Mouse (Mus musculus) forebrain, embryonic 11.5 days (tissue): ENCODE measurements around the gene Ndufa3. TPM values are rescaled to one million over a fixed set of nuclear protein-coding genes. Genes with fewer than 3 reads are reported as not detected.
"Not testable (repeated sequence)": the region's sequence is repeated elsewhere in the genome, so short reads cannot be mapped to it uniquely, and the experiment has no call there.

Experiments
- ATAC-seq: fragments of 200-750 bp; cut with Nextera tagmentation; replicated peaks from 2 replicates; pipeline ENCODE4 v1.8.0; 2017; ENCODE audit warnings: moderate TSS enrichment; ENCODE audit not compliant: low FRiP score
- DNase-seq: peaks from one replicate; pipeline ENCODE4 v3.0.0-alpha.2; 2017; ENCODE audit warnings: low spot score
- H3K27ac ChIP-seq: fragments of 300-500 bp; sonication (generic); 2 replicates; pipeline ENCODE4 v1.5.1; 2014; ENCODE audit warnings: low read depth, low read length
- H3K27me3 ChIP-seq: fragments of 300-500 bp; sonication (generic); 2 replicates; pipeline ENCODE4 v1.6.1; 2014; ENCODE audit warnings: mild to moderate bottlenecking, low read length, mixed read lengths; ENCODE audit not compliant: control insufficient read depth, insufficient read depth
- H3K36me3 ChIP-seq: fragments of 300-500 bp; sonication (generic); 2 replicates; pipeline ENCODE4 v1.6.1; 2014; ENCODE audit warnings: mild to moderate bottlenecking, low read length, moderate library complexity, mixed read lengths; ENCODE audit not compliant: control insufficient read depth, insufficient read depth
- H3K4me1 ChIP-seq: fragments of 300-500 bp; sonication (generic); replicated peaks from 2 replicates; pipeline ENCODE4 v1.6.1; 2014; ENCODE audit warnings: low read length, mixed read lengths; ENCODE audit not compliant: control insufficient read depth, insufficient read depth
- H3K4me2 ChIP-seq: fragments of 300-500 bp; sonication (generic); 2 replicates; pipeline ENCODE4 v1.6.1; 2014; ENCODE audit warnings: low read depth, mild to moderate bottlenecking, low read length, moderate library complexity, mixed read lengths; ENCODE audit not compliant: severe bottlenecking
- H3K4me3 ChIP-seq: fragments of 300-500 bp; sonication (generic); 2 replicates; pipeline ENCODE4 v1.5.1; 2014; ENCODE audit warnings: low read depth, low read length
- H3K9ac ChIP-seq: fragments of 300-500 bp; sonication (generic); 2 replicates; pipeline ENCODE4 v1.6.1; 2014; ENCODE audit warnings: low read length
- H3K9me3 ChIP-seq: fragments of 300-500 bp; sonication (generic); 2 replicates; pipeline ENCODE4 v1.6.1; 2016; ENCODE audit warnings: low read length, mixed read lengths; ENCODE audit not compliant: control insufficient read depth
- WGBS: fragments of 180-500 bp; shearing (Covaris S2); extraction: QIAGEN DNeasy Blood & Tissue Kit; methylation state at CpG from one replicate; pipeline ENCODE4 v1.1.7; 2014; 5-methylcytosine and 5-hydroxymethylcytosine counted together
- polyA plus RNA-seq: library from polyadenylated mRNA; unstranded; fragments of >200 nt; fragmentation: Nextera tagmentation; extraction: Ambion mirVana; gene quantifications from 2 replicates; pipeline ENCODE4 v1.2.1, GENCODE M21; 2014

Gene Ndufa3
- polyA plus RNA-seq: 338 and 353 TPM in 2 replicates

DNA sequence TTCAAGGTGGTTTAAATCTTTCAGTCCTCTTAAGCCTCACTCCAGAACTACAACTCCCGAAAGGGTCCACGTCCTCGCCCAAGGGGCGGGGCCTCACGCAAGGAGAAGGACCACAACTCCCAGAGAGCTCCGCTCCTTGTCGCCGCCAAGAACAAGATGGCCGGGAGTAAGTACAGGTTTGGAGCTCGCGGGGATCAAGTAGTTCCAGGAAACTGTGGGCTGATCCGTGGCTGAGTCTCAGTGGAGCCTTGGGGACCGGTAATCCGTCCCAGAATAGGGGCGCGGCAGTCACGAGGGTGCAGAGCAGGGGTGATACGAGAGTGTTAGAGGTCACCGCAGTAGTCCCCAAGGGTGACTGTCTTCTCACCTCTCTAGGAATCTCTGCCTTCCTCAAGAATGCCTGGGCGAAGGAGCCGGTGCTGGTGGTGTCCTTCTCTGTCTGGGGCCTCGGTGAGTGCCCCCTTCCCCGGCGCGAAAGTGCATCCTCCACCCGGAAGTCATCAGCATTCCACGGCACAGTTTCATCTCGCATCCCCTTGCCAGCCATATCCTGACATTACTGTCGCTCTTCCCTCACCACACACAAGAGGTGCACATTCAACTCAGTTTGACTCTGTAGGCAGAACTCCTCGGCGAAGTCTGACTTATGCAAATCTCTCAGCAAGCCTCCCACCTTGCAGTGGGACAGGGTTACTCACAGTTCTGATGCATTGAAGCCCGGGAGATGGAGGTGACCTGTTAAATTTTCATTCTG lies at the start of gene Ndufa3:
Gene Ndufa3 (plus strand): TSS at position 132 of the 754 bp plus-strand sequence.
- peaks cover 3% of the 10 kb centered on the region; the same call in 1 of the 2 replicates for H3K36me3 ChIP-seq
- peak within 1 kb of the TSS; percentile 84 for H3K9ac ChIP-seq
- ATAC-seq (peak; percentile 95), DNase-seq (peak; percentile 91)
- 0 out of 2 replicates have a peak within 1 kb of the TSS, but pooled peaks have one; percentile 26 for H3K27ac ChIP-seq
- H3K4me2 ChIP-seq: peak within 1 kb of the TSS; percentile 69
- no peaks in the 10 kb centered on the region for H3K27me3 ChIP-seq
- H3K4me3 ChIP-seq: peak within 1 kb of the TSS; percentile 77
- no peaks in the 10 kb centered on the region; the same call in 1 of the 2 replicates for H3K4me1 ChIP-seq
- no peaks in the 10 kb centered on the region for H3K9me3 ChIP-seq
- 1% methylated on average over 32 of the region's 32 CpGs for WGBS

GRCm38 (mm10) chr7:3569725-3570124 lies 47.4 kb upstream of the Ndufa3 start:
- H3K9ac ChIP-seq: no peak overlapping the region
- H3K36me3 ChIP-seq: no peaks in the 10 kb centered on the region
- no peaks in the 10 kb centered on the region for H3K27me3 ChIP-seq
- WGBS: 73% methylated on average over 6 of the region's 6 CpGs
- H3K4me1 ChIP-seq: no peaks in the 10 kb centered on the region
- H3K4me3 ChIP-seq: no peak overlapping the region
- ATAC-seq (no peak), DNase-seq (no peak)
- no peak overlapping the region for H3K4me2 ChIP-seq
- H3K9me3 ChIP-seq: no peaks in the 10 kb centered on the region
- H3K27ac ChIP-seq: no peak overlapping the region

DNA sequence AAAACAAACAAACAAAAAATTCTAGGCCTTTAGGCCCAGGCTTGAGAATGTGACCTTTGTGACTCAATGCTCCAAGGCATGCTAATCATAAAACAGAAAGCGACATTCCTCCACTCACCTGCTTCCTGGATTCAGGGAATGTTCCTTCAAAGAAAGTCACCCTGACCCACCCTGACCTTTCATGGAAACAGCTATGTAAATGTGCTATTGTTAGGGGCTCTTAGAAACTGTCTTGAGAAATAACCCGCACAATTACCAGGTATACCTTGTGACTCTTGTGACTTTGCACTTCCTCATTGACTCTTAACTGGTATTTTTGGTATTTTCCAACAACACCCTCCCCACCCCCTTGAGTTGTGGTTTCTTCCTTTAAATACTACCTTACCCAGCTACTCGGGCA lies 46.6 kb upstream of the Ndufa3 start:
- not testable (repeated sequence) for H3K9me3 ChIP-seq, ATAC-seq, H3K27me3 ChIP-seq, H3K4me1 ChIP-seq, H3K4me2 ChIP-seq, H3K27ac ChIP-seq, H3K36me3 ChIP-seq, DNase-seq, H3K4me3 ChIP-seq, H3K9ac ChIP-seq
- 92% methylated on average over 3 of the region's 3 CpGs for WGBS

GRCm38 (mm10) chr7:3571847-3572246 lies 45.3 kb upstream of the Ndufa3 start:
- Histone ChIP-seq H3K9ac (no peak overlapping the region), H3K9me3 (no peaks in the 10 kb centered on the region), H3K36me3 (no peaks in the 10 kb centered on the region), H3K4me3 (no peak overlapping the region), H3K27ac (no peak overlapping the region), H3K4me2 (no peak overlapping the region), H3K27me3 (no peaks in the 10 kb centered on the region), H3K4me1 (no peaks in the 10 kb centered on the region)
- WGBS: 78% methylated on average over 1 of the region's 1 CpGs
- no peak for DNase-seq
- no peak for ATAC-seq

GRCm38 (mm10) chr7:3574216-3574615 lies 43.0 kb upstream of the Ndufa3 start:
- no peak overlapping the region for H3K4me2 ChIP-seq
- DNase-seq: no peak
- 63% methylated on average over 5 of the region's 5 CpGs for WGBS
- no peak for ATAC-seq
- H3K4me3 ChIP-seq: no peak overlapping the region
- H3K36me3 ChIP-seq: no peaks in the 10 kb centered on the region
- no peaks in the 10 kb centered on the region for H3K27me3 ChIP-seq
- H3K27ac ChIP-seq: no peak overlapping the region
- H3K4me1 ChIP-seq: no peaks in the 10 kb centered on the region
- no peaks in the 10 kb centered on the region for H3K9me3 ChIP-seq
- H3K9ac ChIP-seq: no peak overlapping the region

- no peaks in the 10 kb centered on the region for H3K4me1 ChIP-seq
- 80% methylated on average over 5 of the region's 5 CpGs for WGBS
- ATAC-seq: no peak
- no peak overlapping the region for H3K4me3 ChIP-seq
- no peak overlapping the region for H3K9ac ChIP-seq
- H3K4me2 ChIP-seq: no peak overlapping the region
- H3K27ac ChIP-seq: no peak overlapping the region
- no peaks in the 10 kb centered on the region for H3K9me3 ChIP-seq
- H3K36me3 ChIP-seq: no peaks in the 10 kb centered on the region
- no peak for DNase-seq
- H3K27me3 ChIP-seq: no peaks in the 10 kb centered on the region
Measured at GRCm38 (mm10) chr7:3576354-3577124, 40.6 kb upstream of the Ndufa3 start.

DNA sequence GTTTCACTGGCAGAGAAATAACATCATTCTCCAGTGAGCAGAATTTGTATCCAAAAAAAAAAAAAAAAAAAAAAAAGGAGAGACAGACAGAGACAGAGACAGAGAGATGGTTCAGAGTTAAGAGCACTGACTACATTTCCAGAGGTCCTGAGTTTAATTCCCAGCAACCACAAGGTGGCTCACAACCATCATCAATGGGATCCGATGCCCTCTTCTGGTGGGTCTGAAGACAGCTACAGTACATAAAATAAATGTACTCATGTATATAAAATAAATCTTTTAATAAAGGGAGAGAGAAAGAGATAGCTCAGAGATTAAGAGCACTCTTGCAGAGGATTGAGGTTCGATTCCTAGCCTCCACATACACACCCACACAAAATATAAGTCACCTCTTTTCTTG lies 39.0 kb upstream of the Ndufa3 start:
- Histone ChIP-seq H3K4me2 (no peak overlapping the region), H3K27ac (no peak overlapping the region), H3K4me1 (no peaks in the 10 kb centered on the region), H3K36me3 (no peaks in the 10 kb centered on the region), H3K27me3 (no peaks in the 10 kb centered on the region), H3K4me3 (no peak overlapping the region), H3K9ac (no peak overlapping the region), H3K9me3 (no peaks in the 10 kb centered on the region)
- ATAC-seq (no peak), DNase-seq (no peak)
- 87% methylated on average over 2 of the region's 2 CpGs for WGBS

GRCm38 (mm10) chr7:3578952-3579546 lies 38.1 kb upstream of the Ndufa3 start:
- Histone ChIP-seq H3K9me3 (no peaks in the 10 kb centered on the region), H3K4me1 (no peaks in the 10 kb centered on the region), H3K27ac (no peak overlapping the region), H3K36me3 (no peaks in the 10 kb centered on the region), H3K4me3 (no peak overlapping the region), H3K9ac (no peak overlapping the region), H3K4me2 (no peak overlapping the region), H3K27me3 (no peaks in the 10 kb centered on the region)
- DNase-seq (no peak), ATAC-seq (no peak)
- WGBS: 71% methylated on average over 6 of the region's 6 CpGs
